Mouse (Mus musculus): Measurements from ENCODE around the gene Spag8.

- TF ChIP-seq POLR2AphosphoS2 (IDR thresholded peaks at IDR 0.05; ENCODE audit: insufficient read length, low read depth) (no peak), MYOD1 (IDR thresholded peaks at IDR 0.05; ENCODE audit: control insufficient read depth in 1 of 3, insufficient read length in 2 of 3, low read depth in 2 of 3) (peak in 1 of 3 experiments; percentile 7), USF1 (IDR thresholded peaks at IDR 0.05; ENCODE audit: low read depth) (no peak), POLR2A (IDR thresholded peaks at IDR 0.05; ENCODE audit: insufficient read length, low read depth) (no peak), REST (IDR thresholded peaks at IDR 0.05; ENCODE audit: insufficient read depth, insufficient read length) (no peak), MAX (IDR thresholded peaks at IDR 0.05; ENCODE audit: low read depth) (no peak), E2F4 (IDR thresholded peaks at IDR 0.05; ENCODE audit: insufficient read depth) (no peak)
These were observed 21.2 kb downstream of the Spag8 start for GRCm38 (mm10) chr4:43631956-43632920.
